Mouse (Mus musculus) hindbrain, postnatal 0 days (tissue): ENCODE measurements at regions not wholly inside any gene's neighbourhood (a gene's known extent, or its start where the extent isn't known, plus 50 kb on each side); places are given as distances from the start of the nearest gene placed in this dataset.
"Not testable (repeated sequence)": the region's sequence is repeated elsewhere in the genome, so short reads cannot be mapped to it uniquely, and the experiment has no call there.

ENCODE experiments used
- ATAC-seq: fragments of 200-750 bp; cut with Nextera tagmentation; 2 replicates; pipeline ENCODE4 v1.8.0; 2017; ENCODE audit warnings: mild to moderate bottlenecking, moderate TSS enrichment, moderate library complexity
- DNase-seq: peaks from one replicate; pipeline ENCODE4 v3.0.0-alpha.2; 2015; ENCODE audit warnings: low spot score
- H3K27ac ChIP-seq: fragments of 300-500 bp; sonication (generic); 2 replicates; pipeline ENCODE4 v1.5.1; 2014; ENCODE audit warnings: mild to moderate bottlenecking
- H3K27me3 ChIP-seq: fragments of 300-500 bp; sonication (generic); 2 replicates; pipeline ENCODE4 v1.6.1; 2014; ENCODE audit warnings: low read length, mixed read lengths; ENCODE audit not compliant: insufficient read depth
- H3K36me3 ChIP-seq: fragments of 300-500 bp; sonication (generic); 2 replicates; pipeline ENCODE4 v1.6.1; 2014; ENCODE audit warnings: low read length, mixed read lengths; ENCODE audit not compliant: insufficient read depth
- H3K4me1 ChIP-seq: fragments of 300-500 bp; sonication (generic); 2 replicates; pipeline ENCODE4 v1.6.1; 2014; ENCODE audit warnings: antibody characterized with exemption, low read length, mixed read lengths; ENCODE audit not compliant: insufficient read depth
- H3K4me2 ChIP-seq: fragments of 300-500 bp; sonication (generic); 2 replicates; pipeline ENCODE4 v1.6.1; 2014; ENCODE audit warnings: low read depth, mild to moderate bottlenecking, low read length, moderate library complexity, mixed read lengths
- H3K4me3 ChIP-seq: fragments of 300-500 bp; sonication (generic); 2 replicates; pipeline ENCODE4 v1.5.1; 2014; ENCODE audit warnings: low read length
- H3K9ac ChIP-seq: fragments of 300-500 bp; sonication (generic); replicated peaks from 2 replicates; pipeline ENCODE4 v1.6.1; 2014; ENCODE audit warnings: mild to moderate bottlenecking, low read length, moderate library complexity, mixed read lengths
- H3K9me3 ChIP-seq: fragments of 300-500 bp; sonication (generic); 2 replicates; pipeline ENCODE4 v1.6.1; 2016; ENCODE audit warnings: low read length, mixed read lengths
- CTCF ChIP-seq: IDR thresholded peaks from 2 replicates; pipeline ENCODE4 v1.5.1; 2016; ENCODE audit warnings: antibody characterized with exemption, control low read depth, low read depth
- WGBS: fragments of 180-500 bp; shearing (Covaris S2); extraction: QIAGEN DNeasy Blood & Tissue Kit; methylation state at CpG from one replicate; pipeline ENCODE4 v1.1.7; 2014; 5-methylcytosine and 5-hydroxymethylcytosine counted together

GRCm38 (mm10) chr3:134330943-134331342 is 94.7 kb downstream of the Cxxc4 start:
- H3K4me1 ChIP-seq = no peaks in the 10 kb centered on the region
- no peak for TF ChIP-seq CTCF
- 41% methylated on average over 11 of the region's 11 CpGs for WGBS
- DNase-seq (peak; percentile 39), ATAC-seq (0 out of 2 replicates have a peak, but pooled peaks have one; percentile 47)
- no peak overlapping the region for H3K9ac ChIP-seq
- peak overlapping the region; percentile 44 for H3K4me2 ChIP-seq
- H3K4me3 ChIP-seq = peak overlapping the region; percentile 27
- no peaks in the 10 kb centered on the region for H3K27me3 ChIP-seq
- no peaks in the 10 kb centered on the region for H3K9me3 ChIP-seq
- H3K36me3 ChIP-seq = no peaks in the 10 kb centered on the region
- H3K27ac ChIP-seq = no peak overlapping the region

- H3K9ac ChIP-seq = no peak overlapping the region
- no peaks in the 10 kb centered on the region for H3K27me3 ChIP-seq
- TF ChIP-seq CTCF = no peak
- peak; percentile 28 for DNase-seq
- WGBS = 35% methylated on average over 16 of the region's 16 CpGs
- no peak overlapping the region for H3K27ac ChIP-seq
- peak overlapping the region; percentile 44 for H3K4me2 ChIP-seq
- ATAC-seq = peak; percentile 71
- peak overlapping the region; percentile 27 for H3K4me3 ChIP-seq
- H3K4me1 ChIP-seq = no peaks in the 10 kb centered on the region
- no peaks in the 10 kb centered on the region for H3K9me3 ChIP-seq
- H3K36me3 ChIP-seq = no peaks in the 10 kb centered on the region
These were observed 95.3 kb downstream of the Cxxc4 start for GRCm38 (mm10) chr3:134331499-134332153.

- H3K27me3 ChIP-seq, H3K4me2 ChIP-seq, H3K4me3 ChIP-seq, DNase-seq, ATAC-seq, H3K27ac ChIP-seq, H3K9me3 ChIP-seq, H3K36me3 ChIP-seq, H3K4me1 ChIP-seq, H3K9ac ChIP-seq: not testable (repeated sequence)
- 97% methylated on average over 3 of the region's 3 CpGs for WGBS
These were observed 102.9 kb downstream of the Cxxc4 start for GRCm38 (mm10) chr3:134339093-134339695.

DNA sequence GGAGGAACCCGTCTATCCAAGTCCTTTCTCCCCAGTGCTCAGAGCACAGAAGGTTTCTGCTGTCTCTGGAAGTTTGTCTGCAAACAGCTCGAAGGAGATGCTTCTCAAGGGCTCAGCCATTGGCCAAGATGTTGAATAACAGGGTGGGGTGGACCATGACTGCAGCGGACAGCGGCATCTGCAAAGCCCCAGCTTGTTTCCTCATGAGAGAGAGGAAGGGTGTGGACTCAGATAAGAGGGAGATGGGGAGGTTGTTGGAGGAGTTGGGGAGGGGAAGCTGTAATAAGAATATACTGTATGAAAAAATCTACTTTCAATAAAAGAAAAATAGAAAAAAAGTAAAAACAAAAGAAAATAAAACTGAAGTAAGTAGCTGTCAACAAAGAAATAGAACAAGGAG is 129.7 kb downstream of the Cxxc4 start:
- no peak overlapping the region for H3K27ac ChIP-seq
- DNase-seq = no peak
- H3K4me3 ChIP-seq = no peak overlapping the region
- no peak overlapping the region for H3K9ac ChIP-seq
- no peaks in the 10 kb centered on the region for H3K36me3 ChIP-seq
- no peak for ATAC-seq
- no peak for TF ChIP-seq CTCF
- H3K4me2 ChIP-seq = no peak overlapping the region
- 80% methylated on average over 4 of the region's 4 CpGs for WGBS
- no peaks in the 10 kb centered on the region for H3K9me3 ChIP-seq
- no peaks in the 10 kb centered on the region for H3K27me3 ChIP-seq
- no peaks in the 10 kb centered on the region for H3K4me1 ChIP-seq

DNA sequence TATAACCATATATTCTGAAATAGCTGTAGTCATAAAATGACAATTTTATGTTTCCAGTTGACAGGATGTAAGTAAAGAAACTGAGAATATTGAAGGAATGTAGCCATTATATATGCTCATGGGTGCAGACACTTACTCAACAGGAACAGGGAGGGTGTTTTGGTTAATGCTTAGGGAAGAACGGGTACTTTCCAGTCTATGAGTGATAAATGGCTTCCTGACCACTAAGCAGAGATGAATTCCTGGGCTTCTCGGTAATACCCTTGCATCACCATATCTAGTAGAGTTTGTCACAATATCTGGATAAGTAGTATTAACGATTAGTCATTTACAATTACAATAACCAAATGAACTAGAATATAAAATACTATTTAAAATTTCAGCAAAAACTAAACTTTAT is 130.5 kb downstream of the Cxxc4 start:
- H3K27me3 ChIP-seq = no peaks in the 10 kb centered on the region
- H3K4me2 ChIP-seq = no peak overlapping the region
- H3K9me3 ChIP-seq = no peaks in the 10 kb centered on the region
- WGBS = 80% methylated on average over 3 of the region's 3 CpGs
- no peak overlapping the region for H3K27ac ChIP-seq
- no peaks in the 10 kb centered on the region for H3K36me3 ChIP-seq
- H3K4me1 ChIP-seq = no peaks in the 10 kb centered on the region
- ATAC-seq = no peak
- no peak for DNase-seq
- no peak for TF ChIP-seq CTCF
- no peak overlapping the region for H3K9ac ChIP-seq
- no peak overlapping the region for H3K4me3 ChIP-seq

- Histone ChIP-seq H3K9ac (no peak overlapping the region), H3K9me3 (no peaks in the 10 kb centered on the region), H3K4me3 (no peak overlapping the region), H3K4me2 (no peak overlapping the region), H3K27ac (no peak overlapping the region), H3K36me3 (no peaks in the 10 kb centered on the region), H3K4me1 (no peaks in the 10 kb centered on the region), H3K27me3 (no peaks in the 10 kb centered on the region)
- no peak for TF ChIP-seq CTCF
- DNase-seq (no peak), ATAC-seq (no peak)
These were observed 132.3 kb downstream of the Cxxc4 start for GRCm38 (mm10) chr3:134368591-134368990.

- ATAC-seq = 0 out of 2 replicates have a peak, but pooled peaks have one; percentile 24
These were observed 132.8 kb downstream of the Cxxc4 start for GRCm38 (mm10) chr3:134369126-134369525.

More at GRCm38 (mm10) chr3:134369126-134369525, 132.8 kb downstream of the Cxxc4 start:
- H3K27me3 ChIP-seq = no peaks in the 10 kb centered on the region
- no peak overlapping the region for H3K9ac ChIP-seq
- no peak overlapping the region for H3K4me3 ChIP-seq
- no peak overlapping the region for H3K27ac ChIP-seq
- no peaks in the 10 kb centered on the region for H3K9me3 ChIP-seq
- peak; percentile 32 for DNase-seq
- TF ChIP-seq CTCF = no peak
- H3K4me1 ChIP-seq = no peaks in the 10 kb centered on the region
- H3K36me3 ChIP-seq = no peaks in the 10 kb centered on the region
- no peak overlapping the region for H3K4me2 ChIP-seq
- 53% methylated on average over 4 of the region's 4 CpGs for WGBS
